Mouse (Mus musculus): ENCODE results near the gene Cfap157. TPM values are rescaled to one million over a fixed set of nuclear protein-coding genes. Genes with fewer than 3 reads are reported as not detected.
A peak's percentile ranks its signal among the peaks of the same experiment; 100 is the strongest.

Gene Cfap157
- polyA plus RNA-seq (2021): 1.8 TPM

GRCm38 (mm10) chr2:32784048-32784681 lies at the start of gene Cfap157:
Gene Cfap157 (minus strand): TSS chr2:32784428.
- ChIA-PET POLR2A (interaction anchor here (0.7 kb wide), 1 partner anchor 67 kb away, joined by 3 read pairs; no protein-coding TSS in a partner anchor), CTCF (interaction anchor here (1.1 to 3.4 kb wide), 3 partner anchors 9 to 75 kb away, joined by 3 to 8 read pairs (median 5); partner anchors contain the start of genes Ptrh1 and Ttc16)
- in situ Hi-C loops (cut with MboI; ENCODE audit: low pct_unique_long_range_greater_than_20kb): no loop called here
- TF ChIP-seq CTCF (IDR thresholded peaks at IDR 0.05): no peak
- H3K27me3 ChIP-seq: no peaks in the 10 kb centered on the region
- DNase-seq (ENCODE audit: low read depth, low spot score) (no peak), ATAC-seq (no peak)

- H3K27me3 ChIP-seq: no peaks in the 10 kb centered on the region
- no peak for TF ChIP-seq CTCF (IDR thresholded peaks at IDR 0.05)
- in situ Hi-C loops (cut with MboI; ENCODE audit: low pct_unique_long_range_greater_than_20kb): no loop called here
- CTCF ChIA-PET: no interaction called here
- ATAC-seq (no peak), DNase-seq (ENCODE audit: low read depth, low spot score) (no peak)
- POLR2A ChIA-PET: no interaction called here
These were observed 44.9 kb upstream of the Cfap157 start for GRCm38 (mm10) chr2:32828979-32829676.

- POLR2A ChIA-PET: no interaction called here
- in situ Hi-C loops (cut with MboI; ENCODE audit: low pct_unique_long_range_greater_than_20kb): no loop called here
- H3K27me3 ChIP-seq: no peaks in the 10 kb centered on the region
- ATAC-seq (no peak), DNase-seq (ENCODE audit: low read depth, low spot score) (no peak)
- no peak for TF ChIP-seq CTCF (IDR thresholded peaks at IDR 0.05)
- CTCF ChIA-PET: interaction anchor here (0.9 to 3.4 kb wide), 2 partner anchors 18 to 33 kb away, joined by 3 to 22 read pairs; no protein-coding TSS in a partner anchor
These were observed 41.6 kb upstream of the Cfap157 start for GRCm38 (mm10) chr2:32825796-32826195.

GRCm38 (mm10) chr2:32824778-32825177 lies 40.5 kb upstream of the Cfap157 start:
- POLR2A ChIA-PET: no interaction called here
- in situ Hi-C loops (cut with MboI; ENCODE audit: low pct_unique_long_range_greater_than_20kb): no loop called here
- no peaks in the 10 kb centered on the region for H3K27me3 ChIP-seq
- TF ChIP-seq CTCF (IDR thresholded peaks at IDR 0.05): no peak
- CTCF ChIA-PET: interaction anchor here (3.4 kb wide), 1 partner anchor 19 kb away, joined by 22 read pairs; no protein-coding TSS in a partner anchor
- no peak for DNase-seq (ENCODE audit: low read depth, low spot score)
- no peak for ATAC-seq

- ATAC-seq: no peak
These were observed 40.0 kb upstream of the Cfap157 start for GRCm38 (mm10) chr2:32824181-32824580.

GRCm38 (mm10) chr2:32823579-32824154 lies 39.4 kb upstream of the Cfap157 start:
- TF ChIP-seq CTCF (IDR thresholded peaks at IDR 0.05): no peak
- ChIA-PET POLR2A (no interaction called here), CTCF (interaction anchor here (1.0 to 6.4 kb wide), 3 partner anchors 13 to 34 kb away, joined by 3 to 30 read pairs (median 6); no protein-coding TSS in a partner anchor)
- in situ Hi-C loops (cut with MboI; ENCODE audit: low pct_unique_long_range_greater_than_20kb): no loop called here
- DNase-seq (ENCODE audit: low read depth, low spot score) (no peak), ATAC-seq (no peak)
- no peaks in the 10 kb centered on the region for H3K27me3 ChIP-seq

More at GRCm38 (mm10) chr2:32824181-32824580, 40.0 kb upstream of the Cfap157 start:
- in situ Hi-C loops (cut with MboI; ENCODE audit: low pct_unique_long_range_greater_than_20kb): no loop called here
- ChIA-PET POLR2A (no interaction called here), CTCF (interaction anchor here (1.0 to 6.4 kb wide), 3 partner anchors 13 to 30 kb away, joined by 3 to 30 read pairs (median 22); no protein-coding TSS in a partner anchor)
- DNase-seq (ENCODE audit: low read depth, low spot score): no peak
- TF ChIP-seq CTCF (IDR thresholded peaks at IDR 0.05): no peak
- H3K27me3 ChIP-seq: no peaks in the 10 kb centered on the region

GRCm38 (mm10) chr2:32823153-32823552 lies 38.9 kb upstream of the Cfap157 start:
- TF ChIP-seq CTCF (IDR thresholded peaks at IDR 0.05): no peak
- ChIA-PET POLR2A (no interaction called here), CTCF (interaction anchor here (1.0 to 6.4 kb wide), 3 partner anchors 12 to 34 kb away, joined by 3 to 30 read pairs (median 6); no protein-coding TSS in a partner anchor)
- no peak for DNase-seq (ENCODE audit: low read depth, low spot score)
- no peak for ATAC-seq
- H3K27me3 ChIP-seq: no peaks in the 10 kb centered on the region
- in situ Hi-C loops (cut with MboI; ENCODE audit: low pct_unique_long_range_greater_than_20kb): no loop called here

GRCm38 (mm10) chr2:32822643-32823042 lies 38.4 kb upstream of the Cfap157 start:
- no peak for TF ChIP-seq CTCF (IDR thresholded peaks at IDR 0.05)
- in situ Hi-C loops (cut with MboI; ENCODE audit: low pct_unique_long_range_greater_than_20kb): no loop called here

GRCm38 (mm10) chr2:32821041-32821802 lies 37.0 kb upstream of the Cfap157 start:
- ChIA-PET POLR2A (no interaction called here), CTCF (interaction anchor here (0.6 to 6.4 kb wide), 7 partner anchors 14 to 43 kb away, joined by 3 to 30 read pairs (median 3); no protein-coding TSS in a partner anchor)
- peak; percentile 78 for TF ChIP-seq CTCF (IDR thresholded peaks at IDR 0.05)
- DNase-seq (ENCODE audit: low read depth, low spot score): no peak
- H3K27me3 ChIP-seq: no peaks in the 10 kb centered on the region
- in situ Hi-C loops (cut with MboI; ENCODE audit: low pct_unique_long_range_greater_than_20kb): no loop called here
- ATAC-seq: peak; percentile 21

More at GRCm38 (mm10) chr2:32822643-32823042, 38.4 kb upstream of the Cfap157 start:
- ATAC-seq (no peak), DNase-seq (ENCODE audit: low read depth, low spot score) (no peak)
- ChIA-PET POLR2A (no interaction called here), CTCF (interaction anchor here (2.1 to 6.4 kb wide), 2 partner anchors 32 to 35 kb away, joined by 6 to 30 read pairs; no protein-coding TSS in a partner anchor)
- no peaks in the 10 kb centered on the region for H3K27me3 ChIP-seq

- DNase-seq (ENCODE audit: low read depth, low spot score) (no peak), ATAC-seq (no peak)
- in situ Hi-C loops (cut with MboI; ENCODE audit: low pct_unique_long_range_greater_than_20kb): no loop called here
- no peaks in the 10 kb centered on the region for H3K27me3 ChIP-seq
- TF ChIP-seq CTCF (IDR thresholded peaks at IDR 0.05): no peak
- POLR2A ChIA-PET: no interaction called here
- CTCF ChIA-PET: interaction anchor here (1.1 to 6.4 kb wide), 2 partner anchors 24 to 36 kb away, joined by 4 to 30 read pairs; no protein-coding TSS in a partner anchor
These were observed 34.0 kb upstream of the Cfap157 start for GRCm38 (mm10) chr2:32818208-32818607.
